Mouse (Mus musculus) heart, embryonic 12.5 days (tissue): ENCODE results near the gene Duox1. TPM values are rescaled to one million over a fixed set of nuclear protein-coding genes. Genes with fewer than 3 reads are reported as not detected.

Source experiments
- ATAC-seq: fragments of 200-750 bp; cut with Nextera tagmentation; 2 replicates; pipeline ENCODE4 v1.8.0; 2017; ENCODE audit warnings: moderate TSS enrichment, moderate library complexity; ENCODE audit not compliant: insufficient number of reproducible peaks, low FRiP score
- H3K27ac ChIP-seq: fragments of 300-500 bp; sonication (generic); 2 replicates; pipeline ENCODE4 v1.5.1; 2016; ENCODE audit warnings: mild to moderate bottlenecking, moderate library complexity; ENCODE audit not compliant: poor library complexity, severe bottlenecking
- H3K27me3 ChIP-seq: fragments of 300-500 bp; sonication (generic); replicated peaks from 2 replicates; pipeline ENCODE4 v1.6.1; 2016; ENCODE audit warnings: mild to moderate bottlenecking, moderate library complexity
- H3K36me3 ChIP-seq: fragments of 300-500 bp; sonication (generic); 2 replicates; pipeline ENCODE4 v1.6.1; 2016; ENCODE audit warnings: mild to moderate bottlenecking, moderate library complexity
- H3K4me1 ChIP-seq: fragments of 300-500 bp; sonication (generic); replicated peaks from 2 replicates; pipeline ENCODE4 v1.6.1; 2016; ENCODE audit warnings: mild to moderate bottlenecking
- H3K4me2 ChIP-seq: fragments of 300-500 bp; sonication (generic); 2 replicates; pipeline ENCODE4 v1.6.1; 2016; ENCODE audit warnings: mild to moderate bottlenecking, moderate library complexity
- H3K4me3 ChIP-seq: fragments of 300-500 bp; sonication (generic); 2 replicates; pipeline ENCODE4 v1.5.1; 2016; ENCODE audit warnings: mild to moderate bottlenecking
- H3K9ac ChIP-seq: fragments of 300-500 bp; sonication (generic); 2 replicates; pipeline ENCODE4 v1.6.1; 2016; ENCODE audit warnings: mild to moderate bottlenecking, moderate library complexity
- H3K9me3 ChIP-seq: fragments of 300-500 bp; sonication (generic); replicated peaks from 2 replicates; pipeline ENCODE4 v1.6.1; 2016; ENCODE audit warnings: mild to moderate bottlenecking, moderate library complexity
- WGBS: fragments of 180-500 bp; shearing (Covaris S2); methylation state at CpG from one replicate; pipeline ENCODE4 v1.1.7; 2016; 5-methylcytosine and 5-hydroxymethylcytosine counted together
- polyA plus RNA-seq: library from polyadenylated mRNA; unstranded; fragments of >200 nt; fragmentation: Nextera tagmentation; extraction: Ambion mirVana; gene quantifications from 2 replicates; pipeline ENCODE4 v1.2.1, GENCODE M21; 2016

Gene Duox1
- polyA plus RNA-seq, 1 experiment from 2014 or later = 0.04 TPM

- peaks cover 19% of the 10 kb centered on the region for H3K4me1 ChIP-seq
- 82% methylated on average over 6 of the region's 6 CpGs for WGBS
- peaks cover 19% of the 10 kb centered on the region for H3K36me3 ChIP-seq
- no peaks in the 10 kb centered on the region for H3K9me3 ChIP-seq
- no peak overlapping the region for H3K27ac ChIP-seq
- no peak overlapping the region for H3K9ac ChIP-seq
- ATAC-seq = no peak
- H3K27me3 ChIP-seq = no peaks in the 10 kb centered on the region
- no peak overlapping the region for H3K4me3 ChIP-seq
- no peak overlapping the region for H3K4me2 ChIP-seq
Observed at GRCm38 (mm10) chr2:122361181-122361580, 45.7 kb downstream of the Duox1 start.

GRCm38 (mm10) chr2:122361868-122362621 lies 46.6 kb downstream of the Duox1 start:
- 62% methylated on average over 10 of the region's 10 CpGs for WGBS
- no peak overlapping the region for H3K4me3 ChIP-seq
- H3K9ac ChIP-seq = no peak overlapping the region
- peaks cover 12% of the 10 kb centered on the region for H3K36me3 ChIP-seq
- no peak for ATAC-seq
- no peaks in the 10 kb centered on the region for H3K27me3 ChIP-seq
- H3K4me1 ChIP-seq = peaks cover 28% of the 10 kb centered on the region
- no peak overlapping the region for H3K4me2 ChIP-seq
- no peaks in the 10 kb centered on the region for H3K9me3 ChIP-seq
- H3K27ac ChIP-seq = no peak overlapping the region

DNA sequence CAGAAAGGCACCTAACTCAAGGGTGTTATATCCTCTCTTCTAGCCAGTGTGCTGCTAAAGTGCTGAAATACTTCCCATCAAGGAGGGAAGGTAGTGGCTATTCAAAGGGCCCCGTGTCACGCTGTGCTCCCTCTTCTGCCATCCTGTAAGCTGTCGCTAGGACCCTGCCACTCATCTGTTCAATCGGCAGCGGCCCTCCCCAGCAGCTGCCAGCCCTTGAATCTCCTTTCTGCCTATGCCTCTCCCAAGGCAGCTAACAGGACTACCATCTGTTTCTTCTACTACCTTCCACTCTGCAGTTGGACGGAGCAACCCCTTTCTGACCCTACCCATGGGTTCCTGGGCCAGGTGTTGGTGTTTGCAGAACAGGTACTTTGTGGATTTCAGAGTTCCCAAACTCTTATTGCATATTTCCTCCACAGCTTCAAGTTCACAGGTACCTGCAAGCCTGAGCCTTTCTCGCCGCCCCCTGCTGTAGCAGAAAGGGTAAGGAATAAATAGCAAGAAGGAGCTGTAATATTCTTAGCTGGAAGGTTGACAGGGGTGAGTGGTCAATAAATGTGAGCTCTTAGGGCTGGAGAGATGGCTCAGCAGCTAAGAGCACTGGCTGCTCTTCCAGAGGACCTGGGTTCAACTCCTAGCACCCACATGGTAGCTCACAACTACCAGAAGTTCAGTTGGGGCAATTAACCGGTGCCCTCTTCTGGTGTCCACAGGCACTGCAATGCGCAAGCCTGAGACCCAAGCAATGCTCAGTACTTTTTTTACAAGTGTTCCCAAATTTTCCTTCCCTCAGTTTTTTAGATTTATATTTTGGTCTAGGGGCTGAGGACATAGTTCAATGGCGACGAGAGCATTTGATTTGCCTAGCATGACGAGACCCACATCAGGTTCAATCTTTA lies 47.4 kb downstream of the Duox1 start:
- Histone ChIP-seq H3K27ac (no peak overlapping the region), H3K36me3 (peaks cover 10% of the 10 kb centered on the region; the same call in 1 of the 2 replicates), H3K4me2 (no peak overlapping the region), H3K27me3 (no peaks in the 10 kb centered on the region), H3K4me1 (peaks cover 36% of the 10 kb centered on the region), H3K4me3 (no peak overlapping the region), H3K9me3 (no peaks in the 10 kb centered on the region), H3K9ac (no peak overlapping the region)
- no peak for ATAC-seq
- WGBS = 87% methylated on average over 13 of the region's 13 CpGs

GRCm38 (mm10) chr2:122364352-122364944 lies 49.0 kb downstream of the Duox1 start:
- peaks cover 7% of the 10 kb centered on the region; the same call in 1 of the 2 replicates for H3K36me3 ChIP-seq
- no peak overlapping the region for H3K4me3 ChIP-seq
- H3K4me1 ChIP-seq = peaks cover 43% of the 10 kb centered on the region
- H3K9ac ChIP-seq = no peak overlapping the region
- H3K27ac ChIP-seq = no peak overlapping the region
- H3K4me2 ChIP-seq = no peak overlapping the region
- WGBS = 73% methylated on average over 3 of the region's 3 CpGs
- peak; percentile 20; the same call in 1 of the 2 replicates for ATAC-seq
- H3K27me3 ChIP-seq = no peaks in the 10 kb centered on the region
- H3K9me3 ChIP-seq = no peaks in the 10 kb centered on the region

- Histone ChIP-seq H3K4me3 (no peak overlapping the region), H3K27me3 (peaks cover 3% of the 10 kb centered on the region; the same call in 1 of the 2 replicates), H3K27ac (no peak overlapping the region), H3K36me3 (peaks cover 7% of the 10 kb centered on the region; the same call in 1 of the 2 replicates), H3K9me3 (no peaks in the 10 kb centered on the region), H3K9ac (no peak overlapping the region), H3K4me2 (no peak overlapping the region), H3K4me1 (peaks cover 47% of the 10 kb centered on the region)
- 80% methylated on average over 10 of the region's 10 CpGs for WGBS
- no peak for ATAC-seq
Observed at GRCm38 (mm10) chr2:122365244-122365866, 49.9 kb downstream of the Duox1 start.

DNA sequence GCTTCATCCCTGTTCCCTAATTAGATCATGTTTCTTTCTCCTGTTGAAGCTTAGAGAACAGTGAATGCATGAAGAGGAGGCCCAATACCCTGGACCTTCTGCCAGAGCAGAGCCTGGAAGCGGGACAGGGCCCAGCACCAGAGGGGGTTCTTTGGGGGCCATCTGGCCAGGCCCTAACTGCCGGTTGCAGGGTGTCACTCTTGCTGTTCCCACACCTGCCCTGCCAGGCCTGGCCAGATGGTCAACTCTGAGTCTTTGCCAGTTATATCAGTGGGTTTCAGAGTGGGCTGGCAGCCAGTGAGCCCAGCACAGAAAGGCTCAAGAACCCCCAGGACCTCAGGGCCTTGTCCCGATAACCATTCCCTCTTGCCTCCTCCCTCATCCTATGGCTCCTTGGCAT lies 50.6 kb downstream of the Duox1 start:
- Histone ChIP-seq H3K27ac (no peak overlapping the region), H3K9ac (no peak overlapping the region), H3K4me1 (peaks cover 47% of the 10 kb centered on the region), H3K9me3 (no peaks in the 10 kb centered on the region), H3K4me2 (peak overlapping the region; percentile 90; the same call in 1 of the 2 replicates), H3K4me3 (no peak overlapping the region), H3K27me3 (peaks cover 10% of the 10 kb centered on the region; the same call in 1 of the 2 replicates), H3K36me3 (peaks cover 7% of the 10 kb centered on the region; the same call in 1 of the 2 replicates)
- no peak for ATAC-seq
- 84% methylated on average over 3 of the region's 3 CpGs for WGBS

GRCm38 (mm10) chr2:122366706-122367105 lies 51.2 kb downstream of the Duox1 start:
- peak overlapping the region; percentile 88; the same call in 1 of the 2 replicates for H3K4me3 ChIP-seq
- H3K27me3 ChIP-seq = peaks cover 11% of the 10 kb centered on the region; the same call in 1 of the 2 replicates
- H3K36me3 ChIP-seq = peaks cover 7% of the 10 kb centered on the region; the same call in 1 of the 2 replicates
- ATAC-seq = no peak
- H3K9ac ChIP-seq = no peak overlapping the region
- WGBS = 34% methylated on average over 5 of the region's 5 CpGs
- H3K9me3 ChIP-seq = no peaks in the 10 kb centered on the region
- H3K4me2 ChIP-seq = peak overlapping the region; percentile 90
- H3K27ac ChIP-seq = no peak overlapping the region
- peaks cover 46% of the 10 kb centered on the region for H3K4me1 ChIP-seq

- Histone ChIP-seq H3K4me3 (peak overlapping the region; percentile 88), H3K4me1 (peaks cover 43% of the 10 kb centered on the region), H3K4me2 (peak overlapping the region; percentile 90), H3K27me3 (peaks cover 11% of the 10 kb centered on the region; the same call in 1 of the 2 replicates), H3K9ac (peak overlapping the region; percentile 88; the same call in 1 of the 2 replicates), H3K9me3 (no peaks in the 10 kb centered on the region), H3K27ac (no peak overlapping the region), H3K36me3 (peaks cover 7% of the 10 kb centered on the region; the same call in 1 of the 2 replicates)
- WGBS = 38% methylated on average over 4 of the region's 4 CpGs
- ATAC-seq = no peak
Observed at GRCm38 (mm10) chr2:122367181-122367580, 51.7 kb downstream of the Duox1 start.

DNA sequence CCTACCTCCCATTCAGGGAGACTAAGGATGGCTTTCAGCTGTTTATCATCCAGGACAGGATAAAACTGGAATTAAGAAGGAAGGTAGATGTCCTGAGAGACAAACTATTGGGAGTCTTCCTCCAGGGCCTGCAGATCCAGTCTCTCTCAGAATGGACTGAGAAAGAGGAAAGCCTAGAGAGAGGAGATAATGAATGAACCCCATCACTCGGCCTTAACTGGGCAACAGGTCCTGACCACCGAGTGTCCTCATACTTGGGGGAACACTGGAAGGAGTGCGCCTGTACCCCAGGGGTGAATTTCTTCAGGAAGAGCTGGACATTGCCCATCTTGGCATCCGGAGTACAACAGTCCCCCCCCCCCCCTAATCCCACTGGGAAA lies 52.2 kb downstream of the Duox1 start:
- peaks cover 7% of the 10 kb centered on the region; the same call in 1 of the 2 replicates for H3K36me3 ChIP-seq
- H3K4me2 ChIP-seq = peak overlapping the region; percentile 90
- peaks cover 37% of the 10 kb centered on the region for H3K4me1 ChIP-seq
- ATAC-seq = no peak
- H3K4me3 ChIP-seq = peak overlapping the region; percentile 88
- no peaks in the 10 kb centered on the region for H3K9me3 ChIP-seq
- WGBS = 23% methylated on average over 4 of the region's 4 CpGs
- peak overlapping the region; percentile 88 for H3K9ac ChIP-seq
- peaks cover 11% of the 10 kb centered on the region; the same call in 1 of the 2 replicates for H3K27me3 ChIP-seq
- no peak overlapping the region for H3K27ac ChIP-seq
